17 mouse cellular contexts compared by ENCODE assay signal in the genomic region with DNA sequence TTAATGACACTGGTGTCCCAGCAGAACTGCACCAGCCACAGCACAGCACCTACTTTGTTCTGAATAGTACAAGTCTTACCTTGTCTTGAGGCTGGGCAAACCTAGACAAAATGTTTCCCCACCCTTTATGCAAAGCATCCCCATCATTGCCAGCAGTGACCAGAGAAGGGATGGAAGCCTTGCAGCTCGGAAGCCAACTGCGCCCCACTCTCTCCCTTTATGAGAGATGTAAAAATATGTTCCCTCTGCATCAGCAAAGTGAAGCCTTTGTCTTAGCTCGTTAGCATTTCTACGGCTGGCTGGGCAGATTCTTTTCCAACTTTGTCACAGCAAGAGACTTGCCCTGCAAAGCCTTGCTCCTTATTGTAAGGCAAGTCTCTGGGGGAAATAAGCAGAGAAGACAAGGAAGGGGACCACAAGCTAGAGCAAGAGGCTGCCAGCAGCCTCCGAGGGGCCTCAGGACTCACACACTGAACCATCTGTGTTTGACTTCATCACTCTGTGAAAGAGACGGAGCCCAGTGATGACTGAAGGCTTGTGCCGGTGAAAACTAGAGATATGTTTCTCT.
DNase-seq lines count a peak whose midpoint lies in the region; ATAC-seq lines count a peak whose summit lies in the region.
"Had no signal": no experiment of that assay in that cellular context is flagged by ENCODE, and none has a peak within 500 bp of the region (broad histone marks: within the 10 kb centered on the region; RNA-seq: fewer than 3 reads in every experiment).

No protein-coding gene starts in this region.

- 39% methylated on average over 7 of the region's 7 CpGs for WGBS in midbrain, embryonic 11.5 days
- 26% methylated on average over 7 of the region's 7 CpGs for WGBS in midbrain, embryonic 15.5 days
- WGBS in forebrain, embryonic 10.5 days: 35% methylated on average over 7 of the region's 7 CpGs
- 17% methylated on average over 7 of the region's 7 CpGs for WGBS in hindbrain, embryonic 14.5 days

- DNase-seq in midbrain, embryonic 11.5 days (ENCODE audit: low spot score, missing footprints): peak; percentile 78
- DNase-seq in forebrain, embryonic 10.5 days (ENCODE audit: extremely low spot score, low spot score): no peak
- DNase-seq in hindbrain, embryonic 14.5 days (ENCODE audit: low spot score): no peak
- DNase-seq in frontal cortex, adult 2 months (ENCODE audit: extremely low spot score in 1 of 2, low spot score in 1 of 2): no peak
- no peak for DNase-seq in thymus, adult 18-20 months
- DNase-seq: adrenal gland, adult 2 months; cerebellum, adult 11-12 months; cerebellum, postnatal 36 days; kidney, postnatal 10 days had no signal

- no peaks in the 10 kb centered on the region for H3K36me3 ChIP-seq in midbrain, embryonic 11.5 days (ENCODE audit: control insufficient read depth, insufficient read depth, low read length)
- no peaks in the 10 kb centered on the region for H3K36me3 ChIP-seq in midbrain, embryonic 15.5 days (replicated peaks)
- H3K36me3 ChIP-seq in forebrain, embryonic 10.5 days (replicated peaks): no peaks in the 10 kb centered on the region
- H3K36me3 ChIP-seq in hindbrain, embryonic 14.5 days (replicated peaks; ENCODE audit: control insufficient read depth, insufficient read depth): no peaks in the 10 kb centered on the region
- H3K36me3 ChIP-seq: heart, embryonic 13.5 days; liver, embryonic 15.5 days; neural tube, embryonic 15.5 days had no signal

- H3K27ac ChIP-seq in midbrain, embryonic 11.5 days (ENCODE audit: low read depth, low read length): no peak overlapping the region
- H3K27ac ChIP-seq in midbrain, embryonic 15.5 days: no peak overlapping the region
- peak overlapping the region; percentile 69 for H3K27ac ChIP-seq in forebrain, embryonic 10.5 days
- H3K27ac ChIP-seq in hindbrain, embryonic 14.5 days: no peak overlapping the region
- H3K27ac ChIP-seq: heart, embryonic 13.5 days; liver, embryonic 15.5 days; neural tube, embryonic 15.5 days had no signal

- H3K4me3 ChIP-seq in midbrain, embryonic 11.5 days (ENCODE audit: low read depth, low read length): no peak overlapping the region
- H3K4me3 ChIP-seq in midbrain, embryonic 15.5 days: no peak overlapping the region
- no peak overlapping the region for H3K4me3 ChIP-seq in forebrain, embryonic 10.5 days
- no peak overlapping the region for H3K4me3 ChIP-seq in hindbrain, embryonic 14.5 days (replicated peaks; ENCODE audit: low read length)
- H3K4me3 ChIP-seq: erythroblast, embryonic 14.5 days; heart, embryonic 13.5 days; liver, embryonic 15.5 days; neural tube, embryonic 15.5 days had no signal

- H3K9ac ChIP-seq in midbrain, embryonic 11.5 days (ENCODE audit: low read length): no peak overlapping the region
- no peak overlapping the region for H3K9ac ChIP-seq in midbrain, embryonic 15.5 days
- no peak overlapping the region for H3K9ac ChIP-seq in hindbrain, embryonic 14.5 days
- H3K9ac ChIP-seq: heart, embryonic 13.5 days; liver, embryonic 15.5 days; neural tube, embryonic 15.5 days had no signal

- ATAC-seq in midbrain, embryonic 11.5 days (ENCODE audit: low FRiP score): no peak
- no peak for ATAC-seq in midbrain, embryonic 15.5 days (replicated peaks)
- ATAC-seq in hindbrain, embryonic 14.5 days (ENCODE audit: low FRiP score): peak; percentile 27; the same call in 1 of the 2 replicates
- ATAC-seq in cerebellum, adult (ENCODE audit: insufficient number of reproducible peaks, low FRiP score, low TSS enrichment): no peak
- ATAC-seq: intestine, postnatal 0 days; lung, postnatal 0 days had no signal

- peaks cover 4% of the 10 kb centered on the region; the same call in 1 of the 2 replicates for H3K4me1 ChIP-seq in midbrain, embryonic 11.5 days (ENCODE audit: control insufficient read depth, insufficient read depth, low read length)
- peaks cover 9% of the 10 kb centered on the region; the same call in 1 of the 2 replicates for H3K4me1 ChIP-seq in midbrain, embryonic 15.5 days
- peaks cover 17% of the 10 kb centered on the region for H3K4me1 ChIP-seq in forebrain, embryonic 10.5 days
- 0 out of 2 replicates have a peak, but pooled peaks cover 4% of the 10 kb centered on the region for H3K4me1 ChIP-seq in hindbrain, embryonic 14.5 days (replicated peaks; ENCODE audit: control insufficient read depth, insufficient read depth, low read length)
- H3K4me1 ChIP-seq: liver, embryonic 15.5 days; neural tube, embryonic 15.5 days had no signal

- no peak overlapping the region for H3K4me2 ChIP-seq in midbrain, embryonic 11.5 days
- H3K4me2 ChIP-seq in midbrain, embryonic 15.5 days: no peak overlapping the region
- no peak overlapping the region for H3K4me2 ChIP-seq in hindbrain, embryonic 14.5 days (replicated peaks)
- H3K4me2 ChIP-seq: heart, embryonic 13.5 days; liver, embryonic 15.5 days; neural tube, embryonic 15.5 days had no signal

- H3K9me3 ChIP-seq in midbrain, embryonic 11.5 days (ENCODE audit: control insufficient read depth, low read length): no peaks in the 10 kb centered on the region
- H3K9me3 ChIP-seq in midbrain, embryonic 15.5 days: no peaks in the 10 kb centered on the region
- no peaks in the 10 kb centered on the region for H3K9me3 ChIP-seq in forebrain, embryonic 10.5 days
- no peaks in the 10 kb centered on the region for H3K9me3 ChIP-seq in hindbrain, embryonic 14.5 days (ENCODE audit: control insufficient read depth, low read length)
- H3K9me3 ChIP-seq: heart, embryonic 13.5 days; liver, embryonic 15.5 days; neural tube, embryonic 15.5 days had no signal

- no peaks in the 10 kb centered on the region for H3K27me3 ChIP-seq in midbrain, embryonic 11.5 days (ENCODE audit: control insufficient read depth, insufficient read depth, low read length)
- no peaks in the 10 kb centered on the region for H3K27me3 ChIP-seq in midbrain, embryonic 15.5 days (replicated peaks)
- no peaks in the 10 kb centered on the region for H3K27me3 ChIP-seq in forebrain, embryonic 10.5 days (ENCODE audit: poor library complexity, severe bottlenecking)
- no peaks in the 10 kb centered on the region for H3K27me3 ChIP-seq in hindbrain, embryonic 14.5 days (ENCODE audit: control insufficient read depth, insufficient read depth, low read length)
- H3K27me3 ChIP-seq: liver, embryonic 15.5 days; neural tube, embryonic 15.5 days had no signal
